Mouse (Mus musculus) induced T-regulatory cell, adult 2 months (primary cell): Measurements from ENCODE around the gene Spock2.

Experiments used
- DNase-seq: peaks from one replicate; pipeline ENCODE4 v3.0.0-alpha.2; 2012; ENCODE audit warnings: low read depth

Spock2 gene

DNA sequence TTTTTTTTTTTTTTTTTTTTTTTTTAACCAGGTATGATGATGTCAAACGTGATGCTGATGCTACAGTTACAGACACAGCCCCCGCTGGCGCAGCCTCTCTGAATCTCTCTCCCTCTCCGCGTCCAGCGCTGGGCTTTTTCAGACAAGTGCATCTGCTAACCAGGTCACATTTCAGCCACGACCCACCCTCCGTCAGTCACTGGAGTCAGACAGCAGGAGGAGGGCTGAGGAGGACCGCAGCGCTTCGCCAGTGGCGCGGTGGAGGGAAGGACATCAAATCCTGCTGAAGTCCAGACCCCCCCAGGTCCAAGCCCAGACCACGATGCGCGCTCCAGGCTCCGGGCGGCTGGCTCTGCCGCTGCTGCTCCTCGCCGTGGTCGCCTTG lies at the start of gene Spock2:
Spock2 (plus strand) TSS at position 74 of the 385 bp plus-strand sequence.
- DNase-seq: peak; percentile 68

GRCm38 (mm10) chr10:60062173-60062572 lies 43.8 kb upstream of the Spock2 start:
- DNase-seq: no peak

DNA sequence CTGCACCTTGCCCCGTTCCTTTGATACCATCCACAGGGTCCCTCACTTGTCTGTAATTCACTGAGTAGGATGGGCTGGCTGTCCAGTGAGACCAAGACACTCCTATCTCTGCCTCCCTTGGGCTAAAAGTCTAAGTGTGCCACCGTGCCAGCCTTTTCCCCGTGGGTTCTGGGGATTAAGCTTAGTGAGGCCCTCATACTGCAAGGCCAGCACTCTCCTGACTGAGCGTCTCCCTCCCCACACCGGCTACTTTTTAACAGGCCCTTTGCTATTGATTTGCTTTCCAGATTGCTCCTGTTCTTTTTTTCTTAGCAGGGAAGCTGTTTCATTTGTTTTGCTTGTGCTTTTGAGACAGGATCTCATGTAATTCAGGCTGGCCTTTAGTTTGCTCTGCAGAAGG lies 43.1 kb upstream of the Spock2 start:
- no peak for DNase-seq

DNA sequence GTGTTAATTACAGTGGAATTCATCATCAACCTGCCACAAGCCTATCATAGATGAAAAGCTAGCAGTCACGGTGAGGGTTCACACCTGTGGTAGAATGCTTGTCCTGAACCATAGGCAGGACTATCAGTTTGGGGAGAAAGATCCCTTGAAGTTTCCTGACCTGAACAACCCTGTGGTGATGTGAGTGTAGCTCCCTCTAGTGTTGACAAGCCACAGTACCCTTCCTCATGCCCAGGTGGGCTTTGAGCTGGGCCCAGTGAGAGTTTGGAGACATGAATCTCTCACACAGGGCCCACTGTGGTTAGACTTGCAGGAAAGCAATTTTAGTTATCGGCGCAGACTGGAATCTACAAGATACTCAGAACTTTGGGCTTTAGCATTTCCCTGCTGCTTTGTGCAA lies 39.5 kb upstream of the Spock2 start:
- peak; percentile 69 for DNase-seq

DNA sequence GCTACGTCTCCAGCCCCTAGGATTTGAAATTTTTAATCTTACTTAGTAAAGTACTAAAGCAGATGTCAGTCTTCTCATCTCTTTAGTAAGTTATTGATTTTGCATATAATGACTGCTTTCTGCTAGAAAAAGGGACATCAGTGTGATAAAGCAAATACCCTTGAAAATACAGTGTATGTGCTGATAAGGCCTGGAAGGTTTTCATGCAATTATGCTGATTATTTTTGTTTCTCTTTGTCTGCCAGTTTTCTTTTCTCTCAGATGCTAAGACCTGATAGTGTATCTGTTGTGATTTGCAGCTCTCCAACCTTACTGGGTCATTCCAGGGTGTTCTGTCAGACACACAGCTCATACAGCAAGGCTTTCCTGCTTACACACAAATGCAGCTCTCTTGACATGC lies 30.9 kb upstream of the Spock2 start:
- no peak for DNase-seq

DNA sequence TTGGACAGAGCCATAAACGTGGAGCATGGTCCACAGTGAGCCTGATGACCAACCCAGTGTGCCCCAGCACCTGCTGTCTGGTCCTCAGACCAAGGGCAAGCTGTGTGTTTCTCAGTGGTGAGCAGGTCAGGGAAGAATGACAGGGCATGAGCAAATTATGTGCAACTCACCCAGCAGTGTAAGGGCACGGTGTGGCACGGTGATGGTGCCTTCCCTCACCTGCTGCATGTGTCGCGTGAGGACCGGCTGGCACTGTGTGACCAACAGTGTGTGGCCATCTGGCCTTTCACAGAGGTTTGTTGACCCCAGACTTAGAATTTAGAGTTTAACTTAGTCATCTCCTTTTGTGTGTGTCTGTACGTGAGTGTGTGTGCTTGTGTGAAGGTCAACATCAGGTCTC lies 28.8 kb upstream of the Spock2 start:
- DNase-seq: no peak

GRCm38 (mm10) chr10:60077736-60078560 lies 28.1 kb upstream of the Spock2 start:
- peak; percentile 32 for DNase-seq

DNA sequence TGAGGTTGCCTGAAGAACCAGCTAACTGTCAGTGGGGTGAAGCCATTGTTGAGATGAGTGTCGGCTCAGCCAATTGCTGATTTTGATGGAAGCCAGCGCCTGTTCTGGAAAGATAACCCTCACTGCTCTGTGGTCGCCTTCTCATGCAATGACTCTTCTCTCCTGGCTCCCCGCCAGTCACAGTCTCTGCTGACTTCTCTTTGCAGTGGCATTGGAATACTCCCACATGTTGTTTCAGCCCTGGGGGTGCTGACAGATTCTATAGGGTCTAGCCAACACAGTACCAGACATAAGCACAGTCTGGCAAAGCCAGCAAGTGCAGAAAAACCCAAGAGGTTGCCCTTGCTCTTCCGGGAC lies 27.5 kb upstream of the Spock2 start:
- no peak for DNase-seq

- no peak for DNase-seq
Measured at GRCm38 (mm10) chr10:60080171-60080570, 25.8 kb upstream of the Spock2 start.

DNA sequence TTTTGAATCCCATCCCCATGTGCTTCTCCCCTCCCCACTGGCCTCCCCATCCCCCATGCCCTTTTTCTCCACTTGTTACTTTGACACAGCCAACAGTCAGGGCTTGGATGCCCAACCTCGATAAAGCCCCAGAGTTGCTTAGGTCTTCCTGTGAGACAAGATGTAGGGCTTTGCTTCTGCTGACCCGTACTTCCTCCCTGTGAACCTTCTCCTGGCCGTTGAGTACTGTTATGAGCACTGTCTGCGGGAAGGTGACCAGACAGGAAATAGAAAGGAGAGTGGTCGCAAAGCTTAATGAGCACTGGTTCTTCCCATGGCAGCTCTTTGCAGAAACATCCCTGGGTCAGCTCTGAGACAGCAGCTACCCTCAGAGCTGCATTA lies 25.4 kb upstream of the Spock2 start:
- DNase-seq: peak; percentile 67

DNA sequence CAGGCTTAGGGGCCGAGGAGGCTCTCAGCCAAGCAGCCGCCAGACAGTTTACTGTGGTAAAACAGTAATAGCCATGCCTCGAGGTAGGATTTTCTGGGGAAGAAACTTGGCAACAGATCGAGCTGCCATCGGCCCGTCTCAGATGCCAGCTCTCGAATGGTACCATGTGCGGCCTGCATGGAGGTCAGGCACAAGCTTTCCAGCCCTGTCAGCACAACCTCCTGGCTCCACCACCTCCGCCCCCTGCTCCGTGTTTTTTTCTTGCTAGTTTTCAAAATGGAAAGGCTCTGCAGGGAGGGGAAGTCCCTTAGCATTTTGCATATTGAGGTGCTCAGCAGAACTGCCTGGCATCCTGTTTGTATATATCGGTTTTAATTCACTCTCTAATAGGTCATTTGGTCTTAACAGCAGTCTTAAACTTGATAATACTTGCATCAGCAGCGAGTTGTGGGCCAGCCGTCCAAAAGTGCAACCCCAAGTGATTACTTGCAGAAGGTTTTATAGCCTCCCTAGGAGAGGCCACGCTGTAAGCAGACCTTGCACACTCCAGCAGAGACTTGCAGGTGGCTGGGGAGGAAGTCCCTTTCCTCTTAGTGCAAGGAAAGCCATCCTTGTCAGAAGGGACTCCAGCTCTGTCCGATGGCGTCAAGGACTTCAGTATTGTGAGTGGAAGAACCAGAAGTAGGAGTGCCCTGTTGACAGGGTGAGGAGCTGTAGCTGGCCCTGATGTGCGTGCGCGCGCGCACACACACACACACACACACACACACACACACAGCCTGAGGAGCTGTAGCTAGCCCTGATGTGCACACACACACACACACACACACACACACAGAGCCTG lies 24.8 kb upstream of the Spock2 start:
- peak; percentile 86 for DNase-seq

DNA sequence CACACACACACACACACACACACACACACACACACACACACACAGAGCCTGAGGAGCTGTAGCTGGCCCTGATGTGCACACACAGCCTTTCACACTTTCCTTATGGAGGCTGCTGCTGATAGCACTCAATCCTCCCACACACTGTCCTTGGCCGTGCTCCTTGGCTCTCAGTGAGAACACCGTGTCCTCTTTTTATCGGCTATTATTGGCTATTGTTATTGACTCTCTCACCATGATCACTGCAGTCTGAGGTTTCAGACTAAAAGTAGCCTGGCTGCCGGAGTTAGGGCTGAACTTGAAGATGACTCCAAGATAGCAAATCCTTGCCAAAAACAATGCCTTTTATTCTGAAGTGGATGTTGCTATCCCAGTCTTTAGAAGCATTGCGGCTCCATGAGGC lies 24.1 kb upstream of the Spock2 start:
- DNase-seq: peak; percentile 49

DNA sequence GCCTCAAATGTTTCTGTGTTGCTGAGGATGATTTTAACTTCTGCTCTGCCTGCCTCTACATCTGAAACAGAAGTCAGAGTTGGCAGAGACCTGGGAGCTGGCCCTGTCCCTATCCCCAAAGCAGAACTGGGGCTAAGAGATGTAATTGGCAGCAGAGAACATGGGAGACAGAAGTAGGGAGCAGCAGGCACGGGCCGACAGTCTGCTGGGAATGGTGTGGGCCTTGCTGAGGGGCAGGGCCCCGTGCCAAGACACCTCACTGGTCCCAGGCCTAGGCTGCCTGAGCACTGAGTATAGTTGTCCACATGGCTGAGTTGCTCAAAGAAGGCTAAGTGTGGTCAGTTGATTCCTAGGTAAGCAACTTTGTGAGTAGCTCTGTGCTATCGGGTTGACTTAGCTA lies 22.0 kb upstream of the Spock2 start:
- DNase-seq: no peak

- DNase-seq: no peak
Measured at GRCm38 (mm10) chr10:60092311-60092710, 13.7 kb upstream of the Spock2 start.

DNA sequence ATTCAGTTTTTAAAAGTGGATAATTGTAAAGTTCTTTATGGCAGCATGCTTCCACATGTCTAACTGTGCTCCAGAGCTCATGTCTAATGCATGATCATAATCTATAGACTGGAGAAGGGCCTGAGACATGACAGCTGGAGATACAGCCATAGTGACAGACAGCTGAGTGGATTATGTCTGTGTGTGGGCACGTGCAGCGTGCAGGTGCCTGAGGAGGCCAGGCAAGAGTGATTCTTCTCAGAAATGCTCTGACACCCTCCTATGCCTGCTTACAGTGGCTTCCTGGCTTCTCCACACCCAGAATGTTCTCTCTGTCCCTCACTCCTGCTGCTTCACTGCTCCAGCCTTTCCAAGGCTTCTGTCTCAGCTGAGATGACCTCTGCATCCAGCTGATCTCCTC lies 12.3 kb upstream of the Spock2 start:
- no peak for DNase-seq

GRCm38 (mm10) chr10:60095558-60095957 lies 10.5 kb upstream of the Spock2 start:
- DNase-seq: no peak

DNA sequence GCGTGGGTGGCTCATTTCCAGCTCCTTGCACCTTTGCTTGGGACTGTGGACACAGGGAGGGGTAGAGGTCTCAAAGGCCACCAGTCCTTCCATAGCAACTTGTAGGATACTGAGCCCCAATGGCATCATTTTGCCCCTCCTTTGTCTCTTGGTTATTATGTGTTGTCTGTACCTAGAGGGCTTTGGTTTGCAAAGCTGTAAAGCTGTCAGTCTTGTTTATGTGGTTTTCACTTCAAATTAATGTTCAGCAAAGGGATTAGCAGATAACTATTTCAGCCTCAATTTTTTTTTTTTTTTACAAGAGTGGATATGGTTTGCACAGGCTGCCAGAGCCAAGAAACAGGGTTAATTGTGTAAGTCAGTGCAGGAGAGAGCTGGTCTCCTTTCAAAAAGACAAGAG lies 9.7 kb upstream of the Spock2 start:
- DNase-seq: no peak

DNA sequence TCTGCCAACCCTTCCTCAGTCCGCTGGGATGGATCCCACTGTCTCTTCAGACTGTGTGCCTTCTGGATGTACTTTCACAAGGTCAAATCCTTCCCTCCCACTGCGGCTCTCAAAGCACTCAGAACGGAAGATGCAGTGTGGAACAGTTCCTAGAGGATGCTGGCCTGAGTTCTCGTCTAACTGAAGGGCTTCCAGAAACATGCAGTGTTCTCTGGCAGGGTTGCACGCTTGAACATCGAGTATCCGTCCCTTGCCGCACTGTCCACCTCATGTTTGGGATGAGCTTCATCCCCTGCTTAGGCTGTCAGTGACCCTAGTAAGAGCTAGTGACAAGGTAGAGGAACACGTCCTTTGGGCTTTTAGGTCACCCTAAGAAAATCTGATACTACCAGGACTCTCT lies 8.9 kb upstream of the Spock2 start:
- DNase-seq: no peak

DNA sequence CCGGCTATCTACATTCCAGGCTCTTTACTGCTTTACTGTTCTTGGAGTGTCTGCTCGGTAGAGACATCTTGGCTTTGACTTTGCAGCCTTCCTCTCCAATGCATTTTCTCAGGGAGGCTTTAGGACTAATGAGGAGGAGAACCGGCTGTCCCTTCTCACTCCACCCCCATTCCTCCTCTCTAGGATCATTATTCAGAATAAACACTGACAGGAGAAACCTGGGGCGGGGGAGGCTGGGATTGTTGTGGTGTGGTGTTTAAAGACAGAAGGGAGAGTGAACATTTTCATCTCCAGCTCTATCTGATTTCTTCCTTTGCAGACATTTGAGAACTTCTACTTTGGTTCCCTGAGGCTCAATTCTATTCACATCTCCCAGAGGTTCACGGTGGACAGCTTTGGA lies 8.2 kb upstream of the Spock2 start:
- no peak for DNase-seq

- peak; percentile 18 for DNase-seq
Measured at GRCm38 (mm10) chr10:60105391-60106145, 451 bp upstream of the Spock2 start.

DNA sequence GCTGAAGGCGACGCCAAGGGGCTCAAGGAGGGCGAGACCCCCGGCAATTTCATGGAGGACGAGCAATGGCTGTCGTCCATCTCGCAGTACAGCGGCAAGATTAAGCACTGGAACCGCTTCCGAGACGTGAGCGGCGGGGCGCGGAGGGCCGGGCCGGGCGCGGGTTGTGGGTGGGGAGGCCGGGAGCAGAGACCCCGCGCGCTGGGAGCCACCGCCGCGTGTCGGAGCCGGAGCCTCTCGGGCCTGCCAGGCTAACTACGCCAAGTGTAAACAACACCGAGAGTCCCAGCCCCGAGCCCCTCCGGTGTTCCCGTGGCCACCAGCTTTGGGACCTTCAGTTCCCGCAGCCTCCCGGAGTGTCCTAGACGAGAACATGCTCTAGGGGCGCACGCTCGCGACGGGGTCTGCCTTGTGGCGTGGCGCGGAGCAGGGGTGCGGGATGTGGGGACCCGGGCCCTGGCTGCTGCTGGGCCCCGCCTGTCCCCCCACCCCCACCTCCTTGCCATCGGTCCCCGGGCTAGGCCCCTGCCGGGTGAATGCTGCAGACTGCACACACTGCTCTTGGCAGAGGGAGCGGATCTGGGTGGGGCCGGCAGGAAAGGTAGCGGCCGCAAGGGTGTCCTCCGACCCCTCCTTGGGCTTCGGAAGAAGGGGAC lies 640 bp downstream of the Spock2 start:
- DNase-seq: peak; percentile 64

DNA sequence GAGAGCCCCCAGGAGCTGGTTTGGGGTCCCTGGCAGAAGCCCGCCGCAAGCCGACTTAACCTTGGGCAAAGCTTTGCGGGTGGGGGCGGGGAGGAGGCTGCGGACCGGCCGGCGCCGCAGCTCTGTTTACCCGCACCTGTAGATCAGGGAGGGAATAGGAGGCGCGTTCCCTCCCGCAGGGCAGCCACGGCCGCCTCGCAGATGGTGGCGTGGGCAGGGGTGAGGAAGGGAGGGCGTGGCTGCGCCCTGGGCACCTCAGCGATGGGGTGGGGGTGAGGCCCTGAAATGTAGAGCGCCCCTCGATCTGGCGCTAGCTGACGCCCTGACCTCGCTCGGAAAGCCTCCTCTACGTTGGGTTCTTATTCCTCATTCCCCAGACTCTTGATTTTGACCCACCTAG lies 1.4 kb downstream of the Spock2 start:
- peak; percentile 38 for DNase-seq
